Mouse (Mus musculus) embryonic facial prominence, embryonic 10.5 days (tissue): ENCODE results near the gene Chka. TPM values are rescaled to one million over a fixed set of nuclear protein-coding genes. Genes with fewer than 3 reads are reported as not detected.
A peak's percentile ranks its signal among the peaks of the same experiment; 100 is the strongest.

Source experiments
- DNase-seq: peaks from one replicate; pipeline ENCODE4 v3.0.0-alpha.2; 2017; ENCODE audit warnings: low spot score
- H3K27ac ChIP-seq: fragments of 300-500 bp; sonication (generic); replicated peaks from 2 replicates; pipeline ENCODE4 v1.5.1; 2016; ENCODE audit warnings: mild to moderate bottlenecking
- H3K27me3 ChIP-seq: fragments of 300-500 bp; sonication (generic); replicated peaks from 2 replicates; pipeline ENCODE4 v1.6.1; 2016; ENCODE audit warnings: low read depth, mild to moderate bottlenecking; ENCODE audit not compliant: poor library complexity, severe bottlenecking
- H3K36me3 ChIP-seq: fragments of 300-500 bp; sonication (generic); replicated peaks from 2 replicates; pipeline ENCODE4 v1.6.1; 2016; ENCODE audit warnings: mild to moderate bottlenecking, moderate library complexity
- H3K4me1 ChIP-seq: fragments of 300-500 bp; sonication (generic); 2 replicates; pipeline ENCODE4 v1.6.1; 2016
- H3K4me3 ChIP-seq: fragments of 300-500 bp; sonication (generic); 2 replicates; pipeline ENCODE4 v1.5.1; 2016; ENCODE audit warnings: mild to moderate bottlenecking, moderate library complexity
- H3K9me3 ChIP-seq: fragments of 300-500 bp; sonication (generic); 2 replicates; pipeline ENCODE4 v1.6.1; 2016; ENCODE audit warnings: mild to moderate bottlenecking
- WGBS: fragments of 180-500 bp; shearing (Covaris S2); methylation state at CpG from one replicate; pipeline ENCODE4 v1.1.7; 2016; 5-methylcytosine and 5-hydroxymethylcytosine counted together
- polyA plus RNA-seq: library from polyadenylated mRNA; unstranded; fragments of >200 nt; fragmentation: Nextera tagmentation; extraction: Ambion mirVana; gene quantifications from 2 replicates; pipeline ENCODE4 v1.2.1, GENCODE M21; 2016

Chka gene
- polyA plus RNA-seq, 1 experiment from 2014 or later, result 50.0 TPM

DNA sequence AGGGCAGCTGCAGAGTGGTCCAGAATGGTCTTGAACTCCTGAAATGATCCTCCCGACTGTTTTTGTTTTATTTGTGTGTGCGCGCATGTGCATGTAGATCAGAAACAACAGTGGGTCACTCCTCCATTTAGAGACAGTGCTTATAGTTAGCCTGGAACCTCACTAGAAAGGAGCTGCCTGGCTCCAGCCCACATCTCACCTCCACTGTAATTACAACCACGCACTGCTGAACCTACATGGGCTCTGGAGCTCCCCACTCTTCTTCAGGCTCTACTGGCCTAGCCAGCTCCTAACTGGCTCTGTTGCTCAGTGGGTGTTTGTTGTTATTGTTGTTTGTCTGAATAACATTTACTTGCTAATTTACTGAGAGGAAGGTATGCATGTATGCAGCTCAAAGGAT, 48.0 kb downstream of the Chka start:
- Histone ChIP-seq H3K4me3 (no peak overlapping the region), H3K27me3 (no peaks in the 10 kb centered on the region), H3K4me1 (peaks cover 35% of the 10 kb centered on the region), H3K27ac (no peak overlapping the region), H3K36me3 (peaks cover 82% of the 10 kb centered on the region), H3K9me3 (no peaks in the 10 kb centered on the region)
- 95% methylated on average over 4 of the region's 4 CpGs for WGBS
- DNase-seq, result no peak

DNA sequence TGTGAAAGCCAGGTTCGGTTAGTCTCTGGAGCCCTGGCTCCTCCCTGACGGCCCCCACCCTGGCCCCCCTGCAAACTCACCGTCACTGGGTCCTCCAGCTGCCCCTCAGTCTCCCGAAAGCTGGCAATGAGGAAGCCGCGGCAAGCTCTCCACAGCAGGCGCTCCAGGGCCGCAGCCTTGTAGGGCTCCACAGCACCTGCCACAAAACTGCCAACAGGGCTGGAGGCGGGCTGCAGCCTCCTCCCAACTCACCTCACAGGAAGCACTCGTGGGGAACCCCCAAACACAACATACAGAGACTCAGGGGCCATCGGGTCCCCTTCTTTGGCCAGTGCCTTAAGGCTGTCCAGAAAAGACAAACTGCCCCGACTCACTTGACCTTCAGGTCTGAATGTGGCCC, 51.4 kb downstream of the Chka start:
- Histone ChIP-seq H3K4me1 (peaks cover 56% of the 10 kb centered on the region), H3K27me3 (no peaks in the 10 kb centered on the region), H3K4me3 (no peak overlapping the region), H3K9me3 (no peaks in the 10 kb centered on the region), H3K27ac (0 out of 2 replicates have a peak overlapping the region, but pooled peaks have one; percentile 11), H3K36me3 (peaks cover 53% of the 10 kb centered on the region)
- 86% methylated on average over 12 of the region's 12 CpGs for WGBS
- DNase-seq, result no peak

DNA sequence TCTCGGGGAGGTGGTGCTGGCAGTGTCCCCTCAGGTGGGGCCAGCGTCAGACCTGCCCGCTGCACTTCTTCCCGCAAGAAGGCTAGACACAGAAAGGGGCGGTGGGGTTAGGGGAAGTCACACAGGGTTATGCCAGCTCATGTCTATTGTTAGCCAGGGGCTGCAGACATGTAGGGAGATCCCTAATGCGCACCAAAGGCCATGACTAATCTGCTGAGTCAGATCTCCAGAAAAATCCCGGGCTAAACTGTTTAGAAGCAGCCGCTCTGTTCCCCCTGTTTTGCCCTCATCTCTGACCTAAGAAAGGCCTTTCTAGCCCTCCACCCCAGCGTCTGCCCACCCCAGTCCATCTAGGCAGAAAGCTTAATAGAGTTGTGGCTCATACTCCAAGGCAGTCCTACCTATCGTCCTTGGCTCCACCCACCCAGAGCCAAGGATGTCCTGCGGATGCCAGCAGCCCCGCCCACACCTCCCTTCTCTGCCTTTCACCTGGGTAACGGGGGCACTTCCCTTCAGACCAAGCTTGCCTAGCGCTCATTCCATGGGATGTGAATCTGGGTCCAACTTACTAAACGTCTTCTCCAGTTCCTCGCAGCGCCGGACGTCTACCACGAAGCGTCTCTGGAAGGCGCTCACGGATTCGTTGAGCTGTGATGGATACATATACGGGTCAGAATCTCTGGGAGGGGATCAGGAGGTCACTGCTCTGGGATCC, 52.2 kb downstream of the Chka start:
- Histone ChIP-seq H3K4me1 (peaks cover 56% of the 10 kb centered on the region), H3K27ac (peak overlapping the region; percentile 11; the same call in 1 of the 2 replicates), H3K9me3 (no peaks in the 10 kb centered on the region), H3K36me3 (peaks cover 54% of the 10 kb centered on the region), H3K27me3 (no peaks in the 10 kb centered on the region), H3K4me3 (peak overlapping the region; percentile 4; the same call in 1 of the 2 replicates)
- 65% methylated on average over 25 of the region's 25 CpGs for WGBS
- DNase-seq, result no peak

DNA sequence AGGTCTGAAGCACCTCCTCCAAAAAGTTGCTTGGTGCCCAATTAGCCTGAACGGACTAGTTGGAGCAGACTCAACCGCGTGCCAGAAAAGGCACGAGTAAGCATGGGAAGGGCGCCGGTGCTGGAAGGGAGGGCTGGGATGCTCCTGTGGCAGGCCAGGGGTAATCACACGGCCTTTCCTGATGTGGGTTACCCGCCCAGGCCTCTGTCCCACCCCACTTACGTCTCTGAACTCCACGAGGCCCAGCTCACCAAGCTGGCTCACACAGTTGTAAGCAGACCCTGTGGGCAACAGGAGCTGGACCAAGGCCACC, 52.7 kb downstream of the Chka start:
- Histone ChIP-seq H3K4me3 (peak overlapping the region; percentile 4; the same call in 1 of the 2 replicates), H3K36me3 (peaks cover 56% of the 10 kb centered on the region), H3K9me3 (no peaks in the 10 kb centered on the region), H3K27me3 (no peaks in the 10 kb centered on the region), H3K4me1 (peaks cover 56% of the 10 kb centered on the region), H3K27ac (no peak overlapping the region; the same call in 1 of the 2 replicates)
- 65% methylated on average over 10 of the region's 10 CpGs for WGBS
- DNase-seq, result no peak

DNA sequence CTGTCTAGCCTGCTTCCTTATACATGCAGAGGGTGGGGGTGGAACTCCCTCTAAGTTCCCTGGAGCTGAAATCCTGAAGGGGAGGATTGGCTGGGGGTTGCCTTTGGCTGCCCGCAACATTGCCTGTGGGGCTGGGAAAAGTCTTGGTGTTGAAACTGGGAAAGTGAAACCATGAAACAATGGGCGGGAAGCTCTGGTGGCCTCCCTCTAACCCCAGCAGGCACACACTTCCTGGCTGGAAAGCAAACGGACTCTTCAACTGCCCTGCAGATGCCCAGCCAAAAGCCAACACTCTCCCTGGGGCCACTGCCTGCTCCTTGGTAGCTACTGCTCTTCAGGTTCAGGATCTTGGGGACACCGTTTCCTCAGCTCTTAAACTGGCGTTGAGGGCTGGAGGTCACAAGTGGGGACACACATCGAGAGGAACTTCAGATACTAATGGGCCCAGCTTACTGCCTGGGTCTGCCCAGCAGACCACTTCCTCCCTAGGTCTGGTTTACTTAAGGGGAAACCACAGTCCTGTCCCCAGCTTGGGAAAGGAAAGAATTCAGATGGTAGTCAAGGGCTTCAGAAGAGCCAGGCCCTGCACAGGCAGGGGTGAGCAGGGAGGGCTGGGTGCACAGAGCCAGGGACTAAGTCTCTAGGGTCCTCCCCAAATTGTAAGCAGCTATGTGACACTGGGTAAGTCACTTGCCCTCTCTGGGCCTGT, 53.8 kb downstream of the Chka start:
- DNase-seq, result no peak
- H3K9me3 ChIP-seq, result no peaks in the 10 kb centered on the region
- peak overlapping the region; percentile 82 for H3K27ac ChIP-seq
- H3K4me3 ChIP-seq, result peak overlapping the region; percentile 66
- H3K36me3 ChIP-seq, result peaks cover 59% of the 10 kb centered on the region
- H3K4me1 ChIP-seq, result peaks cover 60% of the 10 kb centered on the region
- WGBS, result 20% methylated on average over 6 of the region's 6 CpGs
- no peaks in the 10 kb centered on the region for H3K27me3 ChIP-seq

DNA sequence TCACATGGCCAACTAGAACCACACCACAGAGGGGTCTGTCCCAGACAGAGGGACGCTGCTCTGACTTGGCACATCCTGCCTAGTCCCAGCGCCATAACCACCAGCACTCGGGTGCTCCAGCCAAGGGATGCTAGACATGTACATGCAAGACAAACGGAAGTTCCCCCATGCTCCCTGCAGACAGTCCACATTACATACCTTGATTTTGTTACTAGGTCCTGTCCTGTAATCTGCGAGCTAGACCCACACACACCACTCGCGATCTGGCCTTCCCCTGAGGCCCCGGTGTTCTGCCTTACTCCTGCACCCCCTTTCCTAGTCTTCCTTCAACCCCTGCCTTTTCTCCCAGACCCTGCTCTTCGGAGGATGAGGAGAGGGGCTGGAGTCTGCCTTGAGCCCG, 54.8 kb downstream of the Chka start:
- DNase-seq, result no peak
- Histone ChIP-seq H3K9me3 (no peaks in the 10 kb centered on the region), H3K27me3 (no peaks in the 10 kb centered on the region), H3K36me3 (peaks cover 64% of the 10 kb centered on the region), H3K4me1 (peaks cover 61% of the 10 kb centered on the region), H3K27ac (peak overlapping the region; percentile 82), H3K4me3 (peak overlapping the region; percentile 66)
- 38% methylated on average over 10 of the region's 10 CpGs for WGBS

DNA sequence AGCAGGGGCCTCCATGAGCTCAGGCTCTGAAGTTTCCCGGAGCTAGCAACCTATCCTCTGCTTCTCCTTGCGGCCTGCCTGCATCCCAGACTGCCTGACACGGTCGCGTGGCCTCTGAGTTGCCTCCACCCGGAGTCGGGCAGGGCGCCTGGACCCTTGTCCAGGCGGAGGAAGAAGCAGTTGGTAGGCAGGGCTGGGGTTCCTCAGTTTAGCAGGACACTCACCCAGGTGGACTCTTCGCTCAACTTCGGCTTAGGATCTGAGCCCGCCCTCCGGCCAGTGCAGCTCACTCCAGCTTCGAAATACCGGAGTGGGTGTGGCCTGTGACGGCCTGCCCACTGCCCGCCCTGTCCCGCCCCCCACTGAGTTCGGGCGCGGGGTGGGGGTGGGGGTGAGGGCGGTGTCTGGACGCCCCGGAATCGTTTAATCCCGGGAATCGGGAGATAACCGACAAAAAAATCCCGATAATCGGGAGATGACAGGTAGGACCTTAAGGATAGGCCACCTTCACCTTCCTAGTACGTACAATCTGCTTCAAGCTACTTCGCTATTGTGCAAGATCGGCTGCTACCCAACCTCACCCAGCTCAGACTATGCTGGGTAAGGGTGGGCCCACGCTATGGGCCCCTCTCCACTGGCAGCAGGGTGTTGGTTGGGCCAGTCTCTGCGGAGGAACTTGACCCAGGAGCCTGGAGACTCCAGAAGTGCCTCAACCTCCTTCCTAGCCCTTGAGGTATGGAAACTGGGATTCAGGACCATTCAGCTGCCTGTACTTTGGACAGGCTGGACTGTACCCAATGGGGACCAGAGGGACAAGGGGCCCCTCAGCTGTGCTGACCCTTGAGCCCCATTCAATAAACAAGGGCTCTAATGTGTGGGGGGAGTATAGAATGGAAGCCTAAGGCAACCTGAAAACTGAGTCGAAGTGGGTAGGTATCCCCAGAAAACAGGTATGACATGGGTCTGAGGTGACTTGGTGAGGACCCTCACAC, 55.5 kb downstream of the Chka start, which contains the start of gene Tcirg1:
Gene Tcirg1 (minus strand): TSS at position 339 of the 992 bp plus-strand sequence.
- Histone ChIP-seq H3K36me3 (peaks cover 60% of the 10 kb centered on the region), H3K4me1 (peaks cover 69% of the 10 kb centered on the region), H3K27ac (peak within 1 kb of the TSS; percentile 82), H3K4me3 (peak within 1 kb of the TSS; percentile 66), H3K9me3 (no peaks in the 10 kb centered on the region), H3K27me3 (no peaks in the 10 kb centered on the region)
- peak; percentile 80 for DNase-seq
- WGBS, result 5% methylated on average over 36 of the region's 36 CpGs

DNA sequence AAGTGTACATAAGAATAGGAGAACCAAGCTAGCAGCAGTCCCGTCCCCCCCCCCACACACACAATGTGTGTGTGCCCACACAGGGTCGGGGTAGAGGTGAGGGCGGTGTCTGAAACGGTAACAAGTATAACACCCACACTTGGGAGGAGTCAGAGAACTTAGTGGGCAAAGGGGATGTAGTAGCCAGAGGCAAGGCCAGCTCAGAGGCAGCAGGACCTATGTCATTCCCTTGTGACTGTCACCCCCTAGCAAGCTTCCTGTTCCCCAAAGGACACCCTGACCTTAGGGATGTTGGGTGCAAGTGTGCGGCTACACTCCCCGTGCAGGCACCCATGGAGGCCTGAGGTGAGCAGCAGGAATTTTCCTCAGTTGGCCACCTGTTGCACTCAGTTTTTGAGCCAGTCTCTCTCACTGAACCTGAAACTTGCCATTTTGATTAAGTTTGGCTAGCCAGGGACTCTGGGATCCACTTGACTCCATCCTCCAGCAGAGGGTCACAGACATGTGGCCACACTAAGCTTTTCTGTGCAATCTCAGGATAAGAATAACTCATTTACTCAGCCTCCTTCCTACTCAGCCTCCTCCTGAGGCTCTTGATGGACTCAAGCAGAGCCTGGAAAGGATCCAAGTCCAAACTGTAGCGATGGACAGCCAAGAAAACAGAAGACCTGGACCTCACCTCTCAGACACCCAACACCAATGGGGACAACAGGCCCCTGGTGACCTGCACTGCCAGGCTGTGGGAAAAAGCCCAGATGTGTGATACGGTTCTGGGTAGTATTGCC, 56.5 kb downstream of the Chka start:
- Histone ChIP-seq H3K4me3 (peak overlapping the region; percentile 66; the same call in 1 of the 2 replicates), H3K9me3 (no peaks in the 10 kb centered on the region), H3K27ac (no peak overlapping the region), H3K27me3 (no peaks in the 10 kb centered on the region), H3K36me3 (peaks cover 50% of the 10 kb centered on the region), H3K4me1 (peaks cover 63% of the 10 kb centered on the region)
- DNase-seq, result no peak
- 85% methylated on average over 8 of the region's 8 CpGs for WGBS

DNA sequence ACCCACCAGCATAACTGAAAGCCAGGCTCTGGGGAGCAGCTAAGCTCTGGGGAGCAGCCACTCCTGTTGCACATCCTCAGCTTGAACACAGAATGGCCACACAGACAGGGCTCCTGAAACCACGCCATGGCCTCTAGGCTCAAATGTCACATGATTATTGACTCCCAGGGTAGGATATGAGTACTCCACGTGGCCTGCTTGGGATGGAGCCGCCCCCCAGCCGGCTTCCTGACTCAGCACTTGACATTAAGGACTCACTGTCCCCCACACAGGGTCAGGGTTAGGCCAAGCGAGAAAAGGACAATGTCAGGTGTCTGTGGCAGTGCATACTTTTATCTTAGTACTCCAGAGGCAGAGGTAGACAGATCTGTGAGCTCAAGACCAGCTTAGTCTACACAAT, 58.6 kb downstream of the Chka start:
- WGBS, result 76% methylated on average over 5 of the region's 5 CpGs
- DNase-seq, result no peak
- Histone ChIP-seq H3K4me1 (peaks cover 54% of the 10 kb centered on the region), H3K27ac (no peak overlapping the region), H3K4me3 (no peak overlapping the region), H3K36me3 (peaks cover 41% of the 10 kb centered on the region), H3K27me3 (no peaks in the 10 kb centered on the region), H3K9me3 (no peaks in the 10 kb centered on the region)

DNA sequence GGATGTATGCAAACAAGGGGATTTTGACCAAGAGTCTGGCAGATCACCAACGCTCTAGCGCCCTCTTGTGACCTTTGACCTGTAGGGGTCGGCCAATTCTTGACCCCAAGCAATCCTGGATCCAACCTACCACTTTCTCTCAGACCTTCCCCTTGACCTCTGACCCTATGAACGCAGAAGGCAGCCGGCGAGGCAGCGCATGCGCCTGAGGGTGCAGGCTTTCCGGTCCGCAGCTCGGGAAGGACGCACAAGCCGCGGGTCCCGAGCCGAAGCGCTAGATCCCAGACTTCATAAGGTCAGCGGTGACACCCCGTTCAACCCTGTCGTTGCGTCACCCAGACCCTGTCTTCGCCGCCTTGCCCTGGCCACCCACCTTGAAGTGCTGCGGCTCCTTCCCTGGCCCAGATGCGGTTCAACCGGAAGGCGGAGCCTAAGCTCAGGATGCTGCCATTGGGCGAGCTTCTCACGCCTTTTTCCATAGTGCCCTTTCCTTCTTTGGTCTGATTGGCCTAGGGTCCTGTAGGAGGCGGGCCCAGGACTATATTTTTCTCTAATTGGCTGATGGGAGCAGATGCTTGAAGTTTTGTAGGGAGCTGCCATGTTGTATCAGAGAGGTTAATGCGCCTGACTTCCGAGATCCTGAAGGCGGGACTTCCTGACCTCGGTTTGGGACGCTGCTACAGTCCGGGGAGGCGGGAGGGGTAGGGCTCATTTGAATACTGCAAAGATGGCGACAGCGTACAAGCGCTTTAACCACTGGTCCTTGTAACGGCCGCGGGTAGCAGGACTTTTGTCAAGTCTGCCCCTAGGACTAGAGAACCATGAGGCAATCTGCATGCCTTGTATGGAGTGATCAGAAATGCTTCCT, 61.0 kb downstream of the Chka start, which contains the start of gene Ndufs8:
Gene Ndufs8 (minus strand): TSS at position 438 of the 868 bp plus-strand sequence.
- peaks cover 30% of the 10 kb centered on the region for H3K4me1 ChIP-seq
- no peaks in the 10 kb centered on the region for H3K9me3 ChIP-seq
- H3K36me3 ChIP-seq, result peaks cover 41% of the 10 kb centered on the region
- no peaks in the 10 kb centered on the region for H3K27me3 ChIP-seq
- peak within 1 kb of the TSS; percentile 77 for H3K4me3 ChIP-seq
- H3K27ac ChIP-seq, result peak within 1 kb of the TSS; percentile 93
- WGBS, result under 1% methylated on average over 43 of the region's 43 CpGs
- DNase-seq, result peak; percentile 94

DNA sequence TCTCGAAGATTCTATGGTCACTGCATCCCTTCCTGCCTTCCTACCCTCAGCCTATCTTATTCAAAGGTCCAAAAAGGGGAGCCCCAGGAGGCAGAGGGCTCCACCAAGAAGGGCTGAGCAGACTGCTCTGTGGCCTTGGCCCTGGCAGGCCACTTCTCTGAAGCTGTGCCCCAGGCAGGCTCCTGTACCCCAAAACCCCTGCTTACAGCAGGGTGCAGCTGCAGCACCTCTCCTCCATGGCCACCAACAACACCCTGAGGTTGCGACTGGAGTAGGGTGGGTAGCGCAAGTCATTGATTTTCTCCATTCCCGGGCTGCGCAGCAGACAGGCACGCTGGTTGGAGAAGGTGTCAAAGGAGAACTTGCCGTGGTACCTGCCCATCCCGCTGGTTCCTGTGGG, 62.1 kb downstream of the Chka start:
- Histone ChIP-seq H3K27ac (peak overlapping the region; percentile 93), H3K4me3 (peak overlapping the region; percentile 77), H3K9me3 (no peaks in the 10 kb centered on the region), H3K27me3 (no peaks in the 10 kb centered on the region), H3K4me1 (peaks cover 28% of the 10 kb centered on the region), H3K36me3 (peaks cover 30% of the 10 kb centered on the region)
- DNase-seq, result no peak
- 88% methylated on average over 8 of the region's 8 CpGs for WGBS
